Mouse (Mus musculus) neutrophil, adult 65 days (primary cell): ENCODE measurements around the gene Cryz. TPM values are rescaled to one million over a fixed set of nuclear protein-coding genes. Genes with fewer than 3 reads are reported as not detected.

ENCODE experiments used
- total RNA-seq: library from RNA; stranded (reverse); gene quantifications from 2 replicates; pipeline ENCODE4 v1.2.4, GENCODE M21; 2023

The Cryz gene
- total RNA-seq = 0.77 and 1.5 TPM in 2 replicates

GRCm38 (mm10) chr3:154596488-154596933, at the start of gene Cryz:
TSS of gene Cryz (plus strand) at chr3:154596711.

GRCm38 (mm10) chr3:154596934-154597554, 533 bp downstream of the Cryz start, which contains the start of gene Tyw3:
TSS of gene Tyw3 (minus strand) at chr3:154597104.

GRCm38 (mm10) chr3:154663545-154663944, 67.0 kb downstream of the Cryz start, which contains the start of gene Erich3:
TSS of gene Erich3 (plus strand) at chr3:154663859.

Other genes starting within 250 kb of the Cryz start
- gene Tyw3, start 393 bp downstream of the Cryz start, total RNA-seq = 1.8 and 3.3 TPM in 2 replicates
- not detected in 2 replicates for gene Erich3, start 67.1 kb downstream of the Cryz start, total RNA-seq